In the genomic region with DNA sequence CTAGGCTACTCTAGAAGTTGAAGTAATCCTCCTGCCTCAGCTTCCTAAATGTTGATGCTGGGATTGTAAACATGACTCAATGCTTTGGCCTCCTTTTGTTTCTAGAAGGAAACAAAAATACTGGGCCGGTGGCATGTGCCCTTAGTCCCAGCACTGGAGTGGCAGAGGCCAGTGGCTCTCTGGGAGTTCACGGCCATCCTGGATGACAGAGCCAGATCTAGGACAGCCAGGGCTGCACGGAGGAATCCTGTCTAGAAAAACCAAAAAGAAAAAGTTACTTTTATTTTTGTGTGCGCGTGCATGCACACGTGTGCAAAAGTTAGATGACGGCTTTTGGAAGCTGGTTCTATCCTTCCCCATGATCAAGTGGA, we compare ENCODE assay signal across 9 mouse cellular contexts. TPM values are rescaled to one million over a fixed set of nuclear protein-coding genes. Genes with fewer than 3 reads are reported as not detected.
A peak's percentile ranks its signal among the peaks of the same experiment; 100 is the strongest.
DNase-seq lines count a peak whose midpoint lies in the region; ATAC-seq and TF ChIP-seq lines count a peak whose summit lies in the region.
"Had no signal": no experiment of that assay in that cellular context is flagged by ENCODE, and none has a peak within 500 bp of the region (broad histone marks: within the 10 kb centered on the region; RNA-seq: fewer than 3 reads in every experiment).

No protein-coding gene starts in this region.

- no peaks in the 10 kb centered on the region for H3K9me3 ChIP-seq in heart, embryonic 11.5 days (replicated peaks; ENCODE audit: control insufficient read depth, low read length)
- H3K9me3 ChIP-seq in megakaryocyte, embryonic 14.5 days: no peaks in the 10 kb centered on the region
- H3K9me3 ChIP-seq in hindbrain, postnatal 0 days (ENCODE audit: low read length): no peaks in the 10 kb centered on the region
- no peaks in the 10 kb centered on the region for H3K9me3 ChIP-seq in neural tube, embryonic 15.5 days (replicated peaks)

- H3K27me3 ChIP-seq in heart, embryonic 11.5 days (ENCODE audit: control insufficient read depth, insufficient read depth, low read length): no peaks in the 10 kb centered on the region
- no peaks in the 10 kb centered on the region for H3K27me3 ChIP-seq in megakaryocyte, embryonic 14.5 days (replicated peaks)
- no peaks in the 10 kb centered on the region for H3K27me3 ChIP-seq in hindbrain, postnatal 0 days (ENCODE audit: insufficient read depth, low read length)
- no peaks in the 10 kb centered on the region for H3K27me3 ChIP-seq in neural tube, embryonic 15.5 days (replicated peaks)

- intact Hi-C loops in heart, postnatal 14 days (cut with DNase I): loop anchor here (2.0 kb wide), 2 partner anchors 16 to 40 kb away; no protein-coding TSS in a partner anchor

- no peak for DNase-seq in heart, postnatal 14 days
- DNase-seq in hindbrain, postnatal 0 days (ENCODE audit: low spot score): no peak
- DNase-seq in T-cell, adult 2 months (ENCODE audit: low spot score): no peak
- DNase-seq in left cerebral cortex, adult 8-10 months (ENCODE audit: low spot score in 2 of 2): no peak

- H3K27ac ChIP-seq in heart, embryonic 11.5 days (ENCODE audit: low read depth, low read length): peak overlapping the region; percentile 88; the same call in 1 of the 2 replicates
- H3K27ac ChIP-seq in hindbrain, postnatal 0 days: peak overlapping the region; percentile 79
- 0 out of 2 replicates have a peak overlapping the region, but pooled peaks have one; percentile 75 for H3K27ac ChIP-seq in neural tube, embryonic 15.5 days (replicated peaks)

- no peak for TF ChIP-seq CTCF in hindbrain, postnatal 0 days (IDR thresholded peaks at IDR 0.05; ENCODE audit: low read depth)

- peaks cover 19% of the 10 kb centered on the region for H3K36me3 ChIP-seq in heart, embryonic 11.5 days (ENCODE audit: control insufficient read depth, insufficient read depth, low read length)
- H3K36me3 ChIP-seq in megakaryocyte, embryonic 14.5 days (replicated peaks; ENCODE audit: low read length): peaks cover 72% of the 10 kb centered on the region
- peaks cover 18% of the 10 kb centered on the region for H3K36me3 ChIP-seq in hindbrain, postnatal 0 days (ENCODE audit: insufficient read depth, low read length)
- peaks cover 34% of the 10 kb centered on the region for H3K36me3 ChIP-seq in neural tube, embryonic 15.5 days

- H3K9ac ChIP-seq in heart, embryonic 11.5 days (ENCODE audit: low read depth, low read length): no peak overlapping the region
- H3K9ac ChIP-seq in hindbrain, postnatal 0 days (replicated peaks; ENCODE audit: low read length): no peak overlapping the region
- no peak overlapping the region for H3K9ac ChIP-seq in neural tube, embryonic 15.5 days (replicated peaks)

- peaks cover 15% of the 10 kb centered on the region for H3K4me1 ChIP-seq in heart, embryonic 11.5 days (ENCODE audit: control insufficient read depth, insufficient read depth, low read length)
- peaks cover 78% of the 10 kb centered on the region for H3K4me1 ChIP-seq in megakaryocyte, embryonic 14.5 days
- 0 out of 2 replicates have a peak, but pooled peaks cover 8% of the 10 kb centered on the region for H3K4me1 ChIP-seq in hindbrain, postnatal 0 days (ENCODE audit: insufficient read depth, low read length)
- peaks cover 25% of the 10 kb centered on the region for H3K4me1 ChIP-seq in neural tube, embryonic 15.5 days

- no peak overlapping the region; the same call in 1 of the 2 replicates for H3K4me2 ChIP-seq in heart, embryonic 11.5 days
- peak overlapping the region; percentile 61; the same call in 1 of the 2 replicates for H3K4me2 ChIP-seq in hindbrain, postnatal 0 days (ENCODE audit: low read depth, low read length)
- peak overlapping the region; percentile 56; the same call in 1 of the 2 replicates for H3K4me2 ChIP-seq in neural tube, embryonic 15.5 days

- WGBS in heart, embryonic 11.5 days (ENCODE audit: insufficient replicate concordance): 91% methylated on average over 7 of the region's 7 CpGs
- WGBS in hindbrain, postnatal 0 days: 91% methylated on average over 7 of the region's 7 CpGs
- WGBS in neural tube, embryonic 15.5 days: 92% methylated on average over 7 of the region's 7 CpGs

- ATAC-seq in heart, embryonic 11.5 days (replicated peaks; ENCODE audit: insufficient number of reproducible peaks, low FRiP score, low TSS enrichment): no peak
- ATAC-seq in megakaryocyte, adult 5-6 weeks (ENCODE audit: poor library complexity, severe bottlenecking): no peak
- ATAC-seq in hindbrain, postnatal 0 days: no peak
- no peak for ATAC-seq in neural tube, embryonic 15.5 days (ENCODE audit: low FRiP score)

- no peak overlapping the region for H3K4me3 ChIP-seq in heart, embryonic 11.5 days (ENCODE audit: low read depth, low read length)
- H3K4me3 ChIP-seq in megakaryocyte, embryonic 14.5 days (replicated peaks): peak overlapping the region; percentile 93
- no peak overlapping the region for H3K4me3 ChIP-seq in hindbrain, postnatal 0 days (ENCODE audit: low read length)
- H3K4me3 ChIP-seq in neural tube, embryonic 15.5 days (replicated peaks): no peak overlapping the region

RNA-seq across cellular contexts. Expression of a gene that starts 1.4 kb away (rescaled TPM):
- 139 and 149 TPM in 2 replicates for polyA plus RNA-seq in heart, embryonic 11.5 days (2014; fragmentation: Nextera tagmentation; extraction: Ambion mirVana)
- total RNA-seq in heart, postnatal 14 days (2021): 1,000 to 10,000 TPM; 1,375 to 1,408 TPM
- polyA plus RNA-seq in megakaryocyte, embryonic 14.5 days (2012; ENCODE audit: insufficient read depth, low replicate concordance): 12.0 and 64.8 TPM in 2 replicates
- 119 TPM in 2 replicates for total RNA-seq in megakaryocyte, adult 5-6 weeks (2015)
- total RNA-seq in megakaryocyte, adult 5-6 weeks (2017): 78.8 and 82.8 TPM in 2 replicates
- 95.5 and 131 TPM in 2 replicates for total RNA-seq in hindbrain, postnatal 0 days (2014; rRNA removed)
- 122 and 127 TPM in 2 replicates for polyA plus RNA-seq in hindbrain, postnatal 0 days (2015; fragmentation: Nextera tagmentation; extraction: Ambion mirVana)
- 91.4 and 114 TPM in 2 replicates for polyA plus RNA-seq in neural tube, embryonic 15.5 days (2015; fragmentation: Nextera tagmentation; extraction: Ambion mirVana)
- 10 to 100 TPM; 57.9 to 68.0 (median 62.2) TPM for total RNA-seq in left cerebral cortex, adult 8-10 months (2022)

RNA-seq across cellular contexts. Expression of a gene that starts 7.3 kb away (rescaled TPM):
- 2.2 and 3.9 TPM in 2 replicates for polyA plus RNA-seq in heart, embryonic 11.5 days (2014; fragmentation: Nextera tagmentation; extraction: Ambion mirVana)
- 10 to 100 TPM; 38.7 to 51.1 TPM for total RNA-seq in heart, postnatal 14 days (2021)
- 1.3 TPM in 1 of 2 replicates, not detected in the other for polyA plus RNA-seq in megakaryocyte, embryonic 14.5 days (2012; ENCODE audit: insufficient read depth, low replicate concordance)
- total RNA-seq in megakaryocyte, adult 5-6 weeks (2015): 3.1 and 13.4 TPM in 2 replicates
- total RNA-seq in megakaryocyte, adult 5-6 weeks (2017): 5.2 and 5.9 TPM in 2 replicates
- total RNA-seq in hindbrain, postnatal 0 days (2014; rRNA removed): 0.47 and 8.4 TPM in 2 replicates
- polyA plus RNA-seq in hindbrain, postnatal 0 days (2015; fragmentation: Nextera tagmentation; extraction: Ambion mirVana): 5.0 and 5.8 TPM in 2 replicates
- polyA plus RNA-seq in neural tube, embryonic 15.5 days (2015; fragmentation: Nextera tagmentation; extraction: Ambion mirVana): 5.4 and 85.2 TPM in 2 replicates
- 1 to 10 TPM; 1.4 to 3.4 (median 3.0) TPM for total RNA-seq in left cerebral cortex, adult 8-10 months (2022)

RNA-seq across cellular contexts. Expression of a gene that starts 18.0 kb away (rescaled TPM):
- 210 and 212 TPM in 2 replicates for polyA plus RNA-seq in heart, embryonic 11.5 days (2014; fragmentation: Nextera tagmentation; extraction: Ambion mirVana)
- total RNA-seq in heart, postnatal 14 days (2021): 100 to 1,000 TPM; 314 to 317 TPM
- polyA plus RNA-seq in megakaryocyte, embryonic 14.5 days (2012; ENCODE audit: insufficient read depth, low replicate concordance): 226 and 241 TPM in 2 replicates
- 275 and 307 TPM in 2 replicates for total RNA-seq in megakaryocyte, adult 5-6 weeks (2015)
- 187 and 291 TPM in 2 replicates for total RNA-seq in megakaryocyte, adult 5-6 weeks (2017)
- total RNA-seq in hindbrain, postnatal 0 days (2014; rRNA removed): 233 and 275 TPM in 2 replicates
- polyA plus RNA-seq in hindbrain, postnatal 0 days (2015; fragmentation: Nextera tagmentation; extraction: Ambion mirVana): 179 and 191 TPM in 2 replicates
- polyA plus RNA-seq in neural tube, embryonic 15.5 days (2015; fragmentation: Nextera tagmentation; extraction: Ambion mirVana): 158 and 164 TPM in 2 replicates
- 100 to 1,000 TPM; 433 to 466 (median 453) TPM for total RNA-seq in left cerebral cortex, adult 8-10 months (2022)

RNA-seq across cellular contexts. Expression of a gene that starts 37.3 kb away (rescaled TPM):
- polyA plus RNA-seq in heart, embryonic 11.5 days (2014; fragmentation: Nextera tagmentation; extraction: Ambion mirVana): 0.82 and 1.0 TPM in 2 replicates
- total RNA-seq in heart, postnatal 14 days (2021): 1 to 10 TPM; 3.2 to 3.6 TPM
- not detected in 2 replicates for polyA plus RNA-seq in megakaryocyte, embryonic 14.5 days (2012; ENCODE audit: insufficient read depth, low replicate concordance)
- not detected in 2 replicates for total RNA-seq in megakaryocyte, adult 5-6 weeks (2015)
- not detected in 2 replicates for total RNA-seq in megakaryocyte, adult 5-6 weeks (2017)
- total RNA-seq in hindbrain, postnatal 0 days (2014; rRNA removed): 1.1 TPM in 1 of 2 replicates, not detected in the other
- polyA plus RNA-seq in hindbrain, postnatal 0 days (2015; fragmentation: Nextera tagmentation; extraction: Ambion mirVana): 3.7 and 5.0 TPM in 2 replicates
- 3.3 and 4.8 TPM in 2 replicates for polyA plus RNA-seq in neural tube, embryonic 15.5 days (2015; fragmentation: Nextera tagmentation; extraction: Ambion mirVana)
- total RNA-seq in left cerebral cortex, adult 8-10 months (2022): not detected
- polyA plus RNA-seq: erythroblast, embryonic 14.5 days had no signal

RNA-seq across cellular contexts. Expression of a gene that starts 37.6 kb away (rescaled TPM):
- 2.4 and 2.5 TPM in 2 replicates for polyA plus RNA-seq in heart, embryonic 11.5 days (2014; fragmentation: Nextera tagmentation; extraction: Ambion mirVana)
- 1 to 10 TPM; 2.2 to 4.0 TPM for total RNA-seq in heart, postnatal 14 days (2021)
- polyA plus RNA-seq in megakaryocyte, embryonic 14.5 days (2012; ENCODE audit: insufficient read depth, low replicate concordance): 30.8 and 66.7 TPM in 2 replicates
- total RNA-seq in megakaryocyte, adult 5-6 weeks (2015): 64.9 and 68.8 TPM in 2 replicates
- 62.6 and 71.5 TPM in 2 replicates for total RNA-seq in megakaryocyte, adult 5-6 weeks (2017)
- 1.2 TPM in 2 replicates for total RNA-seq in hindbrain, postnatal 0 days (2014; rRNA removed)
- polyA plus RNA-seq in hindbrain, postnatal 0 days (2015; fragmentation: Nextera tagmentation; extraction: Ambion mirVana): 1.4 and 2.0 TPM in 2 replicates
- polyA plus RNA-seq in neural tube, embryonic 15.5 days (2015; fragmentation: Nextera tagmentation; extraction: Ambion mirVana): 2.9 and 7.0 TPM in 2 replicates
- total RNA-seq in left cerebral cortex, adult 8-10 months (2022): 1 to 10 TPM; 2.0 to 4.9 (median 4.1) TPM

Comparison
In these comparisons a context has a peak if more than half of its experiments do, and no peak if none do; other contexts are left out.
1. RNA of a gene that starts 1.4 kb away (total RNA-seq): 1,375 to 1,408 TPM in heart, postnatal 14 days; 95.5 to 131 TPM in hindbrain, postnatal 0 days, 78.8 to 119 TPM in megakaryocyte, adult 5-6 weeks and 57.9 to 68.0 TPM in left cerebral cortex, adult 8-10 months; every median in the first group is over 10 times any median in the second.
2. Peak in every context shown above with its lines, with median percentiles within 50 percentile points of each other: H3K27ac ChIP-seq.